Mouse (Mus musculus): ENCODE results near the gene Tinf2.
A peak's percentile ranks its signal among the peaks of the same experiment; 100 is the strongest.

Tinf2 gene

DNA sequence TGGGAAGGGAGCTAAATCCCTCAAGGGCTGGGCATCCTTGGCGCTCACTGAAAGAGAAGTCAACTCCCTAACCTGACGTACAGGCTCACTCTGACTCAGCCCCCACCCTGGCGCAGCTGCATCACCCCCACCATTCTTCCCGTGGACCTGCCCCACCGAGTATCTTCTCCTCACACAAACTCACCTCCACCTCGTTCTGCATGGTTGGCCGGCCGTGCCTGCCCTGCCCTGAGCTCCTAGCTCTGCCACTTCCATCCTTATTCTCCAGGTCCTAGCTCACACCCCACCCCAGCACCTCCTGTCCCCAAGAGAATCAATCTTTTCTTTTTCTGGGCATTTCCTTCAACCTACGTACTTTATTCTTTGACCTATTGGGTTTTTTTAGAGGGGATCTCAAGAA is 19.5 kb upstream of the Tinf2 start:
- DNase-seq, result peak; percentile 83

DNA sequence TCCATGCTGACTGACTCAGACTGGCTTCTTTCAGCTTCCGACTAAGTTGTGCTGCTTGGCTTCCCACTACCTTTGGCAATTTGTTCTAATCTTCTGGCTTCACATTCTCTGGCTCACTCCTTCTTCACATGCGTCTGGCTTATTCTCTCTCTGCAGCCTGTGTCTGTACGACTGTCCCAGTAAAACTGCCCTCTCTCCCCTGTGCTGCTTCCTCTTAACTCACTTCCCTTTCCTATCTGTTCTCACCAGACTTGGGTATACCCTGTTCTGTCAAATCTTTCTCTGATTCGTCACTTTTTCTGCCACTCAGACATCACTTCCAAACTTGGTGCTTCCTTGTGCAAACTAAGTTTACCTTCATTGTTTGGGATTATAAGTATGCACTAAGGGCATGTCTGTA is 15.6 kb upstream of the Tinf2 start:
- peak; percentile 91 for DNase-seq

DNA sequence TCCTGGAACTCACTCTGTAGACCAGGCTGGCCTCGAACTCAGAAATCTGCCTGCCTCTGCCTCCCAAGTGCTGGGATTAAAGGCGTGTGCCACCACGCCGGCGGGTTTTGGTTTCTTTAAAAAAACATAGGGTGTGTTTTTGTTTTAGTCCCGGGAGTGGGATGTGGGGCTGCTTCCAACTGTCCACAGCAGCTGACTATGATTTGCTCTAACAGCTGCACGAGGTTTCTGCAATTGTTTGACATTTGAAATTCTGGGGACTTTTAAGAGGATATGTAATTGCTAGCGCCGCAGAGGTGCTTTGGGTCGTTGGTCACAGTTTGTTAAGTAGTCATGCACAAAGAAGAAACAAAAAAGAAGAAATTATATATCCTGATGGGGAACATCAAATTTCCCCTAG is 7.8 kb upstream of the Tinf2 start:
- DNase-seq, result no peak

DNA sequence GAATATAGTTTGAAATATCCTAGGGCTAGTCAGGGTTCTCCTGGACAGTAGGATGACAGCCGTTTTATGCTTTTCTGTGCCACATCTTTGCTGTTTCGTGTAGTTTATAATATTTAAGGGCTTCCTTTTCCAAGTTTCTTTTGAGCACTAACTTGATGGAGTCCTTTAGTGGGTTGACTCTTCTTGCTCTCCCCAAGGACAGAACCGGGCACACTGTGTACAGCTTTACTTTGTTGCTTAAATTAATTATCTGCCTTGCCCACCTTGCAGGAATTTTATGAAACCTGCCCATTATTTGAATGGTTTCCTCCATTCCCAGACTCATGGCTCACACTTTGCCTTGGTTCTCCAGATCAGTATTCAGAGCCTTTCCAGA is 486 bp upstream of the Tinf2 start:
- DNase-seq, result no peak

DNA sequence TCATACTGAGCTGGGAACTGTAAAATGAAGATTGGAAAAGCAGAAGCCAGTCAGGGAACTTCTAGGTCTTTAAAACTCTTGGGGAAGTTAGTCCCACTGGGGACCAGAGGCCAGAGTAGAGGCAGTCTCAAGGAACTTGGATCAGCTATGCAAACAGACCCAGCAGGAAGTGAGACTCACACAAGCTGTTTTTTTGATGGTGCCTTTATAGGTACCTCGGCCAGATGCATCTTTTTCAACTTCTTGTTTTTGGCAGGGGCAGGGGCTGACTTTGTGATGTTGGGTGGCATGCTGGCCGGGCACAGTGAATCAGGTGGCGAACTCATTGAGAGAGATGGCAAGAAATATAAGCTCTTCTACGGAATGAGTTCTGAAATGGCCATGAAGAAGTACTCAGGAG is 4.0 kb downstream of the Tinf2 start:
- peak; percentile 89 for DNase-seq

DNA sequence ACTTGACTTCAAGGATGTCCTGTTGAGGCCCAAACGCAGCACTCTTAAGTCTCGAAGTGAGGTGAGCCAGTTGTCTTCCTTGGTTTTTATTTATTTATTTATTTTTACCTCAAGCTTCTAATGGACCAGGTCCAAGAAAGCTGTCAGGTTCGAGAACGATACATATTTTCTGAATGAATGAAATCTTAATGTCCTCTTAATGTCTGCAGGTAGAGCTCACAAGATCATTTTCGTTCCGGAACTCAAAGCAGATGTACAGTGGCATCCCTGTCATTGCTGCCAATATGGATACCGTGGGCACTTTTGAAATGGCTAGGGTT is 8.9 kb downstream of the Tinf2 start:
- DNase-seq, result no peak

DNA sequence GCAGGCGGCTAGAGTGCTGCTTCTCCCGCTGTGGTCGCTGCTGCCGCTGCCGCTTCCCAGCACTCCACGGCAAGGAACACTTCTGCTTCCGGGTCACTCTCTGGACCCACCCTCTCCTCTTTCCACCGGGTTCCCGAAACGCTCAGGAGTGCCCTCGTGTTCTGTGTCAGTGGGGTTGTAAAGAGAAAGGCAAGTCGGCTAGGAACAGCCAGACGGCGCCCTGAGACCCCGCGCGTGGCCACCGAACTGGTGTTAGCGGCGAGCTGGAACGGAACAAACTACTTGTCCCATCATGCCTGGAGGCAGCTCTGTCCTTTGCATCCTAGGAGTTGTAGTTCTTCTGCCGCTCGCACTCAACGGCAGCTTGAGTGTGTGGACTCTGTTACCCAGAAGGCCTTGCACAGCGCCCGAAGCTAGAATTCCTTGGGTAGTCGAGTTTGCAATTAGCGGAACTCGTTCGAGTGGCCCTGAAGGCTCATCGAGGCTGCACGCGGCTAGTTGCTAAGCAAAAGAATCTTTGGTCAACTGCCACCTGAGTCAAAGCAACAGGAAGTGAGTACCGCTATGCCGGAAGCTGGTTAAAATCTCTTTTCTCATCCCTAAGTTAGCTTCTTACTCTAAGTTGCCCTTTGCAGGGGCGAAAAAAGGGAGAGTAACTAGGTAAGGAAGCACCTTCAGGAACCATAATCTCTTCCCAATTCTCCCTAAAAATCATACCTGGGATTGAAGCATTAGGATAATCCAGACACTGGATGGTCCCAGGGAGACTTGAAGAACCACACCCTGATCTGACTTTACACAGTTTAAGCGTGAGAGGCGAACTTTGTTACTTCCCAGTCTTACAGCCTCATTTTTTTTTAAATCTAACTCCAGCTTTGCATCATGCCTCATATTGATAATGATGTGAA is 9.5 kb downstream of the Tinf2 start, which contains the start of the genes Gmpr2 and Nedd8:
Gene Gmpr2, plus strand, starts transcription at position 109 of the 908 bp plus-strand sequence.
Gene Nedd8, minus strand, starts transcription at position 292 of the 908 bp plus-strand sequence.
- DNase-seq, result peak; percentile 99

DNA sequence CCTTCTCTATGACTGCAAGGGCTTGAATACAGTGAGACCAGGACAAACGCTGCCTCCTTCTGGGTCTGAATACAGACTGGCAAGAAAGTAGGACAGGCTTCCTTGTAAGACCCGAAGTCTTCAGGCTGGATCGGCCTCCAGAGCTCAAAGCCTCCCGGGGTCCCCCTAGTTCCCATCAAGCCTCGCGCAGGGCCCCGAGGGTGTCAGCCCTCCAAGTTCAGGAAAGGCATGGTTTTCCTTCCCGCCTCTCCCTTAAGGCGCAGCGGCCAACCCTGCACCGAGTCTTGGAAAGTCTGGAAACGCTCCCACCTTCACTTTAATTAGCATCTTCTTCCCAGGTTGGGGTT is 10.2 kb downstream of the Tinf2 start:
- no peak for DNase-seq

DNA sequence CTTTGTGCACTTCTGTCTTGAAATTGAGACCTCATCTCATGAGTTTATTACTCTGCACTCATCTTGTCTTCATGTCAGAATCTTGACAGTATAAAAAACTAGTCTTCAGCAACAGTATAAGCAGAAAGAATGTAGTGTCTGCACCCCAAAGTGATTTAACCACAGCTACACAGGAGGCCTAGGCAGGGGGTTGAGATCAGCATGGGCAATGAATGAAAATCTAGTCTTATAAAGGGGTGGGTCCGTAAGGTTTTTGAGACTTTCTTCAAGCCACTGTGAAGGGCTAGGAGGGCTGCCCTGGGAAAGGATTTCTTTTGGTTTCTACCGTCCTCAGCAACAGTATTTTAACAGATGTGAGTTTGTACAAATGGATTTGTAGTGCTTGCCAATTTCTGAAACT is 21.0 kb downstream of the Tinf2 start:
- DNase-seq, result no peak

DNA sequence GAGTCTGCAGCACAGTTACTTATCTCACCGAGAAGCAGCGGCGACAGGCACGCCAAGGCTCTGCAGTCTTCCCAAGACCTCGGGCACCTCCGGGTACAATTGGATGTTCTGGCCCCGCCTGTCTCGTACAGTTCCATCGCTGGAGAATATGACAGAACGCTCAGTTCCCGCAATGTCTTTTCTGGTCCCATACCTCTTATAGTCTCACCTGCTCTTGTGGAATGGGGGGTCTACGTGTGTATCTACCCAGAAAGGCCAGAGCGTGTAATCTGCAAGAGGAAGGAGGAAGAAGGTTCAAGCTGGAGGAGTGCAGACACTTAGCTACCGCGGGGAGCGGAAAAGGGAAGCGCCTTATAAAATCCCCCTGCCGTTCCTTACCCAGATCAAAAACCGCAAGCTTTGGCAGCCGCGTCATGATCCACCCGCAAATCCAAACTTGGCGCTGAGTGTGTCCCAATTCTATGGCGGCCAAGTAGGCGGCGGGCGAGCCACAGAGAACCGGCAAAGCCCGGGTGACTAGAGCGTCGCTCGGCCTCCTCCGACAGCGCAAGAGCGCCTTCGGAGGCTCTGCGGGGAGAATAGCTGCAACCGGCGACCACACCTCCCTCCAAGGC is 21.6 kb downstream of the Tinf2 start, which contains the start of gene Mdp1:
Gene Mdp1, minus strand, starts transcription at position 549 of the 614 bp plus-strand sequence.
- peak; percentile 97 for DNase-seq

DNA sequence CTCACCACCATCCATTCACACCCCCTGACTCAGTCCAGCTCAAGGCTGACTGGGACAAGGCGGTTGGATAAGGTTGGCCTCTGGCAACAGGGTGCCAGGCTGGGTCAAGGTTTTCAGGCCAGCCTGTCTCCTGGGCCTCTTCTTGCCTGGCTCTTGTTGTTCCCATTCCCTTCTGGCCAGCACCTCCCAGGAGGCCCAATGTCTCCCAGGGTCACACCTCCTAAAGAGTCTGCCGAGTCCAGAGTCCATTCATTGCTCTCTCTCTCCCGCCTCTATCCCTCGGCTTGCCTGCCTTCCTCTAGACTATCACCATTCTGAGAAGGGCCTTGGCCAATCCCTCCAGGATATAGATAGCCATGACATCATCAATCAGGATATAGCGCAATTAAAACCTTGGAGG is 23.6 kb downstream of the Tinf2 start:
- no peak for DNase-seq

DNA sequence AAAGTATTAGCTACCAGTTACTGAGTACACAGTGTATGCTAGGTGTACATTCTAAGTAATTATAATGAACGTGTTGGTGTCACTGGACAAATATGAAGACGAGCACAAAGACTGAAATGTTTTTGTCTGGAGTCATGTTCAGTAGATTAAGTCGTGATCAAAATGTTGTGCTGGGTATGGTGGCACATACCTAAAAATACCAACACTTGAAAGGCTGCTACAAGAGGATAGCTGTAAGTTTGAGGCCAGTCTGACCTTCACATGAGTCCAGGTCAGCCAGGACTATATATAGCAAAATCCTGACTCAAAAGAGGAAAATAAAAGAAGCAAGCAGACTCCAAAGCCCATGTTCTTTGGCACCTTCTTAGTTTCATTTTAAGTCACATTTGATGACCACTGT is 24.7 kb downstream of the Tinf2 start:
- DNase-seq, result no peak

DNA sequence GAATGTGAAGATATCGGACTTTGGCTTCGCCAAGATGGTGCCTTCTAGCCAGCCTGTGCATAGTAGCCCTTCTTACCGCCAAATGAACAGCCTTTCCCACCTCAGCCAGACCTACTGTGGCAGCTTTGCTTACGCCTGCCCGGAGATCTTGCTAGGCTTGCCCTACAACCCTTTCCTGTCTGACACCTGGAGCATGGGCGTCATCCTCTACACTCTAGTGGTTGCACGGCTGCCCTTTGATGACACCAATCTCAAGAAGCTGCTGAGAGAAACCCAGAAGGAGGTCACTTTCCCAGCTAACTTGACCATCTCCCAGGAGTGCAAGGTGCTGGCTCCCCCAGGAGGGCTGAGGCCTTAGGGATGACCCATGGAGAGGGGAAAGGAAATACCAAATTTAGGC is 30.1 kb downstream of the Tinf2 start:
- DNase-seq, result no peak

DNA sequence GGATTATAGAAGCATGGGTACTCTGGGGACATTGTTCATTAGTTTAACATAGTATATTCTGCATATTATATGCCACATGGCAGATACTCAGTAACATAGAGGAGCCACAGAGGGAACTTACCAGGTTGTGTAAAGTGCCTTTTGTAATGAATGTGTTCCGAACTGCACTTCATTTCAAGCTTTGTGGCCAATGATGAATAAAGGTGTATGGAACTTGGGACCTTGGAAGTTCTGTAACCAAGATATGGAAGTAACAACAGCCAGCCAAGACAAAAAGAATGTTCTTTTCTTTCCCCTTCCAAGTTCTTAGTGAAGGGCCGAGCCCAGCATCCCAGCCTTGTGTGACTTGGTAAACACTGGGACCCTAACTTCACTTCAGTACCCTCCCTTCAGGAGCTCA is 31.7 kb downstream of the Tinf2 start, which contains the start of gene Tssk4:
Gene Tssk4, plus strand, starts transcription at position 301 of the 400 bp plus-strand sequence.
- no peak for DNase-seq

DNA sequence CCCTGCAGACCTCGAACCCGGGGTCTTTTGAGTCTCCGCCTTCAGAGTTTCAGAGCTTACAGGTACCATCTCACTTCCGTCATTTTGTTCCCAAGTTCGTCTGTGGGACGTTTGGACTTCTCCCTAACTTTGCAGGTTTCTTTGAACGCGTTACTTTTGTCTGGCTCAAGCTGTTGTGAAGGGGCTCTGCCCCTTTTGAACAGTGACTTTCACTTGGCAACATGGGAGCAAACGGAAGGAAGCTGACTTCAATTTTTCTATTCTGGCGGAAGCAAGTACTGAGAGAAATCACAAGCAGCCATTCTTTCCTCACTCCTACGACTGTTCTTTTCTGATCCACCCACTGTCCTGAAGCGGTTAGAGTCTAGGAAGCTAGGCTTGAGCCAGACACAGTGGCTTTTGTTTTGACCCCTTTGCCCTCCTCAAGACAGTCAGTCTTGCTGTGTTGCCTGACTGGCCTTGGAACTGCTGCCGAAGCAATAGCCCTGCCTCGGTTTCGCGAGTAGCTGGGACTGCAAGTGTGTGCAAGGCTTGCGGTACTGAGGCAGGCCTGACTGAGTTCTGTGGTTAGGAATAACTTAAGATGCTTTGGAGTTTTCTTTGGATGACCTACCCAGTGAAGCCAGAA is 37.2 kb downstream of the Tinf2 start:
- DNase-seq, result peak; percentile 89

DNA sequence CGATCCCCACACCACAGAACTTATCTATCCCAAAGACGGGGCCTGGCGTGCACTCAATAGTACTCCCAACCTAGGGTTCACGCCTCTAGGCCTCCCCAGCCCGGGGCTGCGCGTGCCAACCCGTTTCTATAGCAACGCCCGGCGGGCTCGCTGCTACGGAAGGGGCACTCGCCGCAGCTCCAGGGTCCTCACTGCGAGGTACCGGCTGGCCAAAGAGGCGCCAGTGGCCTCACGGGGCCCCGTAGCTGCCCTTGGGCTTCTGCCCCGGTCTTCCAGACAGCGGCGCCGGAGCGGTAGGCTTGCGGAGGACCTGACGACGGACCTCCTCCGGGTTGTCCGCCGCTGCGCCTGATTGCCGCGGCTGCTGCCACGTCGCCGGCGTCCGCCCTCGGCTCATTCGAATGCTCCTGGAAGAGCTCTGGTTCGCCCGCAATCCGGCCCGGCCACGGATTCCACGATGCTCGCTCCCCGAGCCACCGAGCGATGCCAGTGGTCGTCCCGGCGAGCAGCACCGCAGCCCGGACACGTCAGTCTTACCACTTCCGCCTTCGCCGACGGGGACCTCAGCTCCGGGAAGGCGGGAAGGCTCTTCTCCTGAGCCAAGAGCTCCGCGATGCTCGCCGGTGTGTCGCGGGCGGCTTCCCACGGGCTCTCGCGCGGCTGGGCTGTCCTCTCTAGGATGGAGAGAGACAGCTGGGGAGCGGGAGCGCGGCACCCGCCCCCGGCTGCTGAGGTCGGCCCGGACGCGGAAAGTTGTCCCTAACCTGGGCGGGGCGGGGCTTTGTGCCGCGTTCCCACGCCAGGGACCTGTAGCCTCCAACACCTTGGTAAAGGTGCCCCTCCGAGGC is 38.3 kb downstream of the Tinf2 start, which contains the start of gene Tm9sf1:
Gene Tm9sf1, minus strand, starts transcription at position 747 of the 848 bp plus-strand sequence.
- DNase-seq, result peak; percentile 99

DNA sequence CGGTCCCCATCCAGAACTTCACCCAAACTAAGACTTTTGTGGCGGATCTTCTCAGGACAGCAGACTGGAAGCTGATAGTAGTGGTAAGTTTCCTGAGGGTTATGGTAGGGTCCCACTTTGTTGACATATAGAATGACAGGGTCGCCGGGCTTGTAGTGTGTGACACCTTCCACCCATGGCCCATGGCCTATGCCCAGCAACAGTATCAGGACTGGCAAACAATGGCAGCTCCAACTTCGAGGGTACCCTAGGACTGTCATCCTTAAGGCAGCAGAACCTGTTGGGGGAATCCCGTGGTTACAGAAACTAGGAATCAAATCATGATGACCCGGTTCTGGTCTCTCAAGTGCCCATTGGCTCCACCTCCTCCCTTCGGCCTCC is 39.0 kb downstream of the Tinf2 start:
- DNase-seq, result no peak

DNA sequence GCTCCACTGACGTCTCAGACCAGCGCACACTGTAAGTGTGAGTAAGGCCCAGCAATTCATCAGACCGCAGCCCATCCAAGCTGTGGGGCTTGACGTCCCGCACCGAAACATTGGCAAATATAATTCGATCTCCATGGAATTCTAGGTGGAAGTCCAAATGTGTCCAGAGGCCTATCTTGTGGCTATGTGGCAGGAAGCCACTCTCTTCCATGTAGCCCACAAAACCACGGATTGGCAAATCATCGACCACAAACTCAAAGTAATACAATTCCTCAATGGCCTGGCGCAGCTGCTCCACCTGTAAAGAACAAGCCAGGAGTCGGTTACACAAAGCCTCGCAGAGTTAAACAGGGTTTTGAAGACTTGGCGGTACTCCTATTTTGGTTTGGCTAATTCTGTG is 40.3 kb downstream of the Tinf2 start:
- DNase-seq, result no peak

DNA sequence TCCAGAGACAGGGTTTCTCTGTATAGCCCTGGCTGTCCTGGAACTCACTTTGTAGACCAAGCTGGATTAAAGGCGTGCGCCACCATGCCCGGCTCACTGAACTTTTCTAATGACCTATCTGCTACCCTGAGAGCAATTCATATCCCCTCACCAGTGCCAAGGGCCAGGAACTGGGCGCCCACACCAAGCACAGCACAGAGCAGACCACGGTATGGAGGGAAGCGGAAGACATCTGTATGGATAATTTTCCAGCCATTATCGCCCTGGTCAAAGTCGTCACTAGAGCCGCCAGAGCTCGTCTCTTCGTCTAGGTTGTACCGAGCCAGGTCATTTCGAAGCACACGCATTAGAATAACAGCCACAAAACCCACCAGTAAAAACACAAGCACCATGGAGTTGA is 40.8 kb downstream of the Tinf2 start:
- DNase-seq, result peak; percentile 91

DNA sequence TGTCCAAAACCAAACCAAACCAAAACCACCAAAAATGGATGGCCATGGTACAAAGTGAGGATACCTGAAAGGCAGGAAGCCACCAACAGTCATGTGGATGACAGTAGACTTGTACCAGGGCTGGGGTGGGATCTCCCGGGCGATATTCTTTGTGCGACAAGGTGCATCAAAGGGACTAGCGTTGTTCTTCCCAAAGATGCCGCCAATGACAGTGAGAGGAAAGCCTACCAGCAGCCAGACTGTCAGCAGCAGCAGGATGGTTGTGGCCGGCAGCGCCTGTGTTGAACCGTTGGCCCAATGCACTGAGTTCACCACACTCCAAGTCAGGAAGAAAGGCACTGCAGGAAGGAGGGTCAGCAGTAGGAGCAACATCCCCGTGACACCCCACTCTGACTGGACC is 43.8 kb downstream of the Tinf2 start, which contains the start of gene Gm49378:
Gene Gm49378, minus strand, starts transcription at position 101 of the 400 bp plus-strand sequence.
- no peak for DNase-seq

DNA sequence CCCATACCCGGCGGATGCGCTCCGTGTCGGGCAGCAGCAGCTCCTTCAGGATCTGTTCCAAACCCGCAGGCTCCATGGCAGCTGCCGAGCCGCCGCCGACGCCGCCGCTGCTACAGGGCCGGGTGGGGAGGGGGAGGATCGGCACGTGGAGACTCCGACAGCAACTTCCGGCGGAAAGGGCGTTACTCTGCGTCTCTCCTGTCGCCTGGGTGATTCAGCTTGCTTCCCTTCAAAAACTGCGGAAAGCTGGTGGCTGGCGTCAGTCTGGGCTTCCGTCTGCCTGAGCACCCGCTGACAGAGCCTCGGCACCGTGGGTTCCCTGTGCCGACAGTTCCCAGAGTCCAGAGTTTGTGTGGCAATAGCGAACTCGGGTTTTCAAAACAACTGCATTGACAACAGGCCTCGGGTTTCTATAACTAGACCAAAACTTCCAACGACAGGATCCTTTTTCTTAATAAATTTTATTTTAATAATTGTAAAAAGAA is 46.1 kb downstream of the Tinf2 start, which contains the start of gene Ipo4:
Gene Ipo4, minus strand, starts transcription at position 435 of the 485 bp plus-strand sequence.
- DNase-seq, result peak; percentile 99

DNA sequence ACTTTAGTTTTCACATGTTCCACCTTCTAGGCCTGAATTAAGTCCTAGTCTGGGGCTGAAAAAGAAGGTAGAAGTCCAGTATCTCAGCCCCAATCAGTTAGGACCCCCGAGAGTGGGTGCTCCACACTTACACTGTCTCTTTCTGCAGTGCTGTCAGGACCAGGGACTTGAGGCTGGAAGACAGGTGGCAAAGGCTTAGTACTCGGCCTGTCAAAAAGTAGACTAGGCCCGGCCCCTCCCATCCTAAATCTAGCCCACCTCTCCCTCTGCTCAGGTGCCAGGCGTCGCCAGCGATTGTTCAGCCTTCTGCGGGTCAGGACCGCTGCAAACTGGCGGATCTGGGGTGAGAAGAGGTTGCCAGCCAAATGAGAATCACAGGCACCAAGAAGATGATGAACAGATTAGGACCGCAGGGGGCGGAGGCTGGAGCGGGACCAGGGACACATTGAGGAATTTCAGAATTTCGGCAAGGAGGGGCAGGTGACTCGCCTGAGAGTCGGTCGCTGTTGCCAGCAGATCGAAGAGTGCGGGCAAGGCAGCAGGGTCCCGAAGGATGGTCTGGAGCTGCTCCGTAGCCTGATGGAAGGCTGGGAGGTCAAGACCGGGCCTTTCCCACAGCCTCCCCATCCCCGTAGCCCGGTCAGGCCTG is 46.6 kb downstream of the Tinf2 start:
- peak; percentile 96 for DNase-seq
